Mouse (Mus musculus) intestine, embryonic 14.5 days (tissue): ENCODE measurements around the gene Plod2. TPM values are rescaled to one million over a fixed set of nuclear protein-coding genes. Genes with fewer than 3 reads are reported as not detected.

ENCODE experiments used
- ATAC-seq: fragments of 200-750 bp; cut with Nextera tagmentation; replicated peaks from 2 replicates; pipeline ENCODE4 v1.8.0; 2017; ENCODE audit warnings: low read depth, moderate number of reproducible peaks, moderate TSS enrichment, moderate library complexity; ENCODE audit not compliant: low FRiP score, low TSS enrichment
- DNase-seq: peaks from one replicate; pipeline ENCODE4 v3.0.0-alpha.2; 2018; ENCODE audit warnings: low spot score
- H3K27ac ChIP-seq: fragments of 300-500 bp; sonication (generic); 2 replicates; pipeline ENCODE4 v1.5.1; 2014; ENCODE audit warnings: low read depth, mild to moderate bottlenecking, control low read depth
- H3K27me3 ChIP-seq: fragments of 300-500 bp; sonication (generic); replicated peaks from 2 replicates; pipeline ENCODE4 v1.6.1; 2014; ENCODE audit warnings: low read length, control low read depth; ENCODE audit not compliant: control insufficient read depth, insufficient read depth
- H3K36me3 ChIP-seq: fragments of 300-500 bp; sonication (generic); 2 replicates; pipeline ENCODE4 v1.6.1; 2014; ENCODE audit warnings: low read length, control low read depth; ENCODE audit not compliant: control insufficient read depth, insufficient read depth
- H3K4me1 ChIP-seq: fragments of 300-500 bp; sonication (generic); replicated peaks from 2 replicates; pipeline ENCODE4 v1.6.1; 2014; ENCODE audit warnings: low read length, control low read depth, mixed read lengths; ENCODE audit not compliant: control insufficient read depth, insufficient read depth
- H3K4me2 ChIP-seq: fragments of 300-500 bp; sonication (generic); 2 replicates; pipeline ENCODE4 v1.6.1; 2014; ENCODE audit warnings: low read length
- H3K4me3 ChIP-seq: fragments of 300-500 bp; sonication (generic); 2 replicates; pipeline ENCODE4 v1.5.1; 2014; ENCODE audit warnings: low read depth, low read length, control low read depth, mixed read lengths
- H3K9ac ChIP-seq: fragments of 300-500 bp; sonication (generic); 2 replicates; pipeline ENCODE4 v1.6.1; 2014; ENCODE audit warnings: mild to moderate bottlenecking, low read length
- H3K9me3 ChIP-seq: fragments of 300-500 bp; sonication (generic); 2 replicates; pipeline ENCODE4 v1.6.1; 2016; ENCODE audit warnings: low read length, control low read depth; ENCODE audit not compliant: control insufficient read depth
- WGBS: fragments of 180-500 bp; shearing (Covaris S2); extraction: QIAGEN DNeasy Blood & Tissue Kit; methylation state at CpG from one replicate; pipeline ENCODE4 v1.1.7; 2014; 5-methylcytosine and 5-hydroxymethylcytosine counted together
- polyA plus RNA-seq: library from polyadenylated mRNA; unstranded; fragments of >200 nt; fragmentation: Nextera tagmentation; extraction: Ambion mirVana; gene quantifications from 2 replicates; pipeline ENCODE4 v1.2.1, GENCODE M21; 2014

Plod2 gene
- polyA plus RNA-seq, 1 experiment from 2014 or later, result 49.1 TPM

- ATAC-seq, result no peak
- Histone ChIP-seq H3K27ac (no peak overlapping the region), H3K4me2 (no peak overlapping the region), H3K9me3 (no peaks in the 10 kb centered on the region), H3K9ac (no peak overlapping the region), H3K4me1 (peaks cover 33% of the 10 kb centered on the region), H3K4me3 (no peak overlapping the region), H3K36me3 (peaks cover 3% of the 10 kb centered on the region; the same call in 1 of the 2 replicates), H3K27me3 (no peaks in the 10 kb centered on the region)
- no peak for DNase-seq
- 75% methylated on average over 6 of the region's 6 CpGs for WGBS
These were observed 21.3 kb downstream of the Plod2 start for GRCm38 (mm10) chr9:92563306-92563705.

- peaks cover 30% of the 10 kb centered on the region for H3K4me1 ChIP-seq
- H3K36me3 ChIP-seq, result peaks cover 3% of the 10 kb centered on the region; the same call in 1 of the 2 replicates
- no peak overlapping the region for H3K4me3 ChIP-seq
- no peak overlapping the region for H3K9ac ChIP-seq
- no peak overlapping the region for H3K4me2 ChIP-seq
- H3K27ac ChIP-seq, result no peak overlapping the region
- no peaks in the 10 kb centered on the region for H3K27me3 ChIP-seq
- ATAC-seq, result no peak
- 93% methylated on average over 1 of the region's 1 CpGs for WGBS
- no peak for DNase-seq
- no peaks in the 10 kb centered on the region for H3K9me3 ChIP-seq
These were observed 22.4 kb downstream of the Plod2 start for GRCm38 (mm10) chr9:92564391-92564790.

- DNase-seq (no peak), ATAC-seq (no peak)
- no peaks in the 10 kb centered on the region for H3K27me3 ChIP-seq
- WGBS, result 63% methylated on average over 3 of the region's 3 CpGs
- no peak overlapping the region for H3K9ac ChIP-seq
- H3K4me2 ChIP-seq, result no peak overlapping the region
- H3K36me3 ChIP-seq, result peaks cover 3% of the 10 kb centered on the region; the same call in 1 of the 2 replicates
- H3K4me3 ChIP-seq, result no peak overlapping the region
- no peak overlapping the region for H3K27ac ChIP-seq
- peaks cover 14% of the 10 kb centered on the region for H3K4me1 ChIP-seq
- no peaks in the 10 kb centered on the region for H3K9me3 ChIP-seq
These were observed 24.2 kb downstream of the Plod2 start for GRCm38 (mm10) chr9:92566234-92566633.

- Histone ChIP-seq H3K4me2 (no peak overlapping the region), H3K9me3 (no peaks in the 10 kb centered on the region), H3K27ac (no peak overlapping the region), H3K36me3 (peaks cover 3% of the 10 kb centered on the region; the same call in 1 of the 2 replicates), H3K4me3 (no peak overlapping the region), H3K9ac (no peak overlapping the region), H3K27me3 (no peaks in the 10 kb centered on the region), H3K4me1 (peaks cover 9% of the 10 kb centered on the region)
- WGBS, result 69% methylated on average over 7 of the region's 7 CpGs
- ATAC-seq (no peak), DNase-seq (no peak)
These were observed 25.5 kb downstream of the Plod2 start for GRCm38 (mm10) chr9:92567474-92567873.

GRCm38 (mm10) chr9:92568798-92569197 is 26.8 kb downstream of the Plod2 start:
- Histone ChIP-seq H3K4me3 (no peak overlapping the region), H3K4me2 (no peak overlapping the region), H3K9me3 (no peaks in the 10 kb centered on the region), H3K9ac (no peak overlapping the region), H3K27me3 (no peaks in the 10 kb centered on the region), H3K4me1 (peaks cover 5% of the 10 kb centered on the region), H3K36me3 (peaks cover 3% of the 10 kb centered on the region; the same call in 1 of the 2 replicates), H3K27ac (no peak overlapping the region)
- WGBS, result 90% methylated on average over 3 of the region's 3 CpGs
- ATAC-seq, result no peak
- no peak for DNase-seq

GRCm38 (mm10) chr9:92572376-92573108 is 30.5 kb downstream of the Plod2 start:
- H3K27me3 ChIP-seq, result no peaks in the 10 kb centered on the region
- WGBS, result 48% methylated on average over 8 of the region's 8 CpGs
- H3K36me3 ChIP-seq, result peaks cover 10% of the 10 kb centered on the region; the same call in 1 of the 2 replicates
- no peaks in the 10 kb centered on the region for H3K9me3 ChIP-seq
- H3K4me1 ChIP-seq, result no peaks in the 10 kb centered on the region; the same call in none of the 2 replicates
- DNase-seq, result no peak
- H3K4me3 ChIP-seq, result no peak overlapping the region
- H3K27ac ChIP-seq, result no peak overlapping the region
- no peak overlapping the region for H3K9ac ChIP-seq
- no peak for ATAC-seq
- H3K4me2 ChIP-seq, result no peak overlapping the region

GRCm38 (mm10) chr9:92583876-92584275 is 41.9 kb downstream of the Plod2 start:
- ATAC-seq, result no peak

GRCm38 (mm10) chr9:92586025-92586424 is 44.0 kb downstream of the Plod2 start:
- no peaks in the 10 kb centered on the region for H3K4me1 ChIP-seq
- H3K27me3 ChIP-seq, result no peaks in the 10 kb centered on the region
- no peak overlapping the region for H3K4me2 ChIP-seq
- H3K36me3 ChIP-seq, result peaks cover 51% of the 10 kb centered on the region
- DNase-seq (no peak), ATAC-seq (no peak)
- H3K9ac ChIP-seq, result no peak overlapping the region
- no peak overlapping the region for H3K4me3 ChIP-seq
- 92% methylated on average over 1 of the region's 1 CpGs for WGBS
- no peak overlapping the region for H3K27ac ChIP-seq
- H3K9me3 ChIP-seq, result no peaks in the 10 kb centered on the region

More at GRCm38 (mm10) chr9:92583876-92584275, 41.9 kb downstream of the Plod2 start:
- DNase-seq, result no peak
- no peak overlapping the region for H3K4me3 ChIP-seq
- H3K4me1 ChIP-seq, result no peaks in the 10 kb centered on the region
- no peak overlapping the region for H3K4me2 ChIP-seq
- WGBS, result 76% methylated on average over 5 of the region's 5 CpGs
- H3K27me3 ChIP-seq, result no peaks in the 10 kb centered on the region
- H3K9ac ChIP-seq, result no peak overlapping the region
- no peak overlapping the region for H3K27ac ChIP-seq
- H3K9me3 ChIP-seq, result no peaks in the 10 kb centered on the region
- peaks cover 46% of the 10 kb centered on the region for H3K36me3 ChIP-seq

- H3K36me3 ChIP-seq, result peaks cover 51% of the 10 kb centered on the region
- H3K4me1 ChIP-seq, result no peaks in the 10 kb centered on the region
- H3K9ac ChIP-seq, result no peak overlapping the region
- no peak overlapping the region for H3K4me2 ChIP-seq
- ATAC-seq (no peak), DNase-seq (no peak)
- no peaks in the 10 kb centered on the region for H3K27me3 ChIP-seq
- 96% methylated on average over 8 of the region's 8 CpGs for whole genome bisulfite sequencing
- no peak overlapping the region for H3K4me3 ChIP-seq
- no peaks in the 10 kb centered on the region for H3K9me3 ChIP-seq
- H3K27ac ChIP-seq, result no peak overlapping the region
These were observed 45.4 kb downstream of the Plod2 start for GRCm38 (mm10) chr9:92587391-92587790.
